Mouse (Mus musculus): ENCODE measurements around the gene Nsun5. TPM values are rescaled to one million over a fixed set of nuclear protein-coding genes. Genes with fewer than 3 reads are reported as not detected.

The Nsun5 gene
- polyA plus RNA-seq (2012; rRNA removed) = 51.4 and 52.8 TPM in 2 replicates

DNA sequence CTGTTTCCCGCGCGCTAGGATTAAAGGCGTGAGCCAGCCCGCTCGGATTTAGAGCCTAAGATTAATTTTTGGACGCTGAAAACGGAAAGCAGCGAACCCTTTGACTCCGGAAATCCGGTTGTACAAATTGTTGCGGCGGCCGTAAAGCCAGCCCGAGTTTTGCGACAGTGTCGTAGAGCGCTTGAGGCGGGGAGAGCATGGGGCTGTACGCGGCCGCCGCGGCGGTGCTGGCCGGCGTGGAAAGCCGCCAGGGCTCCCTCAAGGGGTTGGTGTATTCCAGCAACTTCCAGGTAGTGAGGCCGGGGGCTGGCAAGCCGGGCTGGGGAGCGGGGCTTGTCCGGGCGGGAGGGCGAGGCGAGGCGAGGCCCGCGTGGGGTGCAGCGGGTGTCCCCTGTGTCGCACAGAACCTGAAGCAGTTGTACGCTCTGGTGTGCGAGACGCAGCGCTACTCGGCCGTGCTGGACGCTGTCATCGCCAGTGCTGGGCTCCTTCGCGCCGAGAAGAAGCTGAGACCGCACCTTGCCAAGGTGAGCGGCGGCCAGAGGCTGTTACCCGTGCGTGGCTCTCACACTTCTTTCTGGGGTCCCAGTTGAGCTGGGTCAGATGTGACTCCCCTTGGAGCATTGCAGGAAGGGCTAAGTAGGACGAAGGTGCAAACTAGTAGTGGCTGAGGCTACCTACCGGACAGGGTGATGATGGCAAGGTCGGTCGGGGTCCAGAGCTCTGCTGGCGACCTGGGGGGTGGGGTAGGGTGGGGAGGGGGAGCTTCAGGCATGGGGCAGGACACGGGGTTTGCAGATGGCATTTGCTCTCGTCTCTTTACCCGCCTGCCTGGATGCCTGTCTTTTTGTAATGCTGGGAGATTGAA, at the start of gene Nsun5:
TSS of gene Nsun5 (plus strand) at position 167 of the 868 bp plus-strand sequence.

GRCm38 (mm10) chr5:135349862-135350261, 19.9 kb upstream of the Nsun5 start, which contains the start of gene Fkbp6:
TSS of gene Fkbp6 (minus strand) at chr5:135350044.

DNA sequence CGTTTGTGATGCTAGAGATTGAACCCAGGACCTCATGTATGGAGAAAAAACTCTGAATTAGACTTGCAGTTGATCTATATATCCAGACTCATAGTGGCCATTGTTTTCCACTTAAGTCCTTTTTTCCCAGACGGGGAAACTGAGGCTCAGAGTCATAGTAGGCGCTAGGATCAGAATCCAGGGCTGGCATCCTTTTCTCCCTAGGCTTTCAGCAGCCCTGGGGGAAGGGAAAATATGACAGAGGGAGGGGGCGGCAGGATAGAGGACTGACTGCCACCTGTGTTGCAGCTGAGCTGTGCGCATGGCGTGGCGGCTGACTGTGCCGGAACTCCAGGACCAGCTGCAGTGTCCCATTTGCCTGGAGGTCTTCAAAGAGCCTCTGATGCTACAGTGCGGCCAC, 16.8 kb upstream of the Nsun5 start, which contains the start of gene Trim50:
TSS of gene Trim50 (plus strand) at position 301 of the 400 bp plus-strand sequence.

GRCm38 (mm10) chr5:135394004-135394823, 24.5 kb downstream of the Nsun5 start, which contains the start of gene Pom121:
TSS of gene Pom121 (minus strand) at chr5:135394546.

Other genes starting within 250 kb of the Nsun5 start
- 9.0 and 9.2 TPM in 2 replicates for gene Tbl2, start 220.3 kb upstream of the Nsun5 start, polyA plus RNA-seq (2012; rRNA removed)
- gene Bcl7b, start 201.7 kb upstream of the Nsun5 start, polyA plus RNA-seq (2012; rRNA removed) = 17.5 and 19.9 TPM in 2 replicates
- 45.0 and 47.3 TPM in 2 replicates for gene Baz1b, start 182.7 kb upstream of the Nsun5 start, polyA plus RNA-seq (2012; rRNA removed)
- gene Fzd9, start 118.7 kb upstream of the Nsun5 start, polyA plus RNA-seq (2012; rRNA removed) = 10.7 and 11.8 TPM in 2 replicates
- gene Fkbp6, start 19.9 kb upstream of the Nsun5 start, polyA plus RNA-seq (2012; rRNA removed) = 0.13 and 0.23 TPM in 2 replicates
- gene Trim50, start 16.7 kb upstream of the Nsun5 start, polyA plus RNA-seq (2012; rRNA removed) = not detected in 2 replicates
- gene Pom121, start 24.6 kb downstream of the Nsun5 start, polyA plus RNA-seq (2012; rRNA removed) = 13.5 and 18.0 TPM in 2 replicates
- 47.1 and 49.1 TPM in 2 replicates for gene Hip1, start 175.2 kb downstream of the Nsun5 start, polyA plus RNA-seq (2012; rRNA removed)
- gene Ccl26, start 193.6 kb downstream of the Nsun5 start, polyA plus RNA-seq (2012; rRNA removed) = not detected in 2 replicates
- 0.43 and 1.3 TPM in 2 replicates for gene Ccl24, start 203.1 kb downstream of the Nsun5 start, polyA plus RNA-seq (2012; rRNA removed)